Mouse (Mus musculus) large intestine, adult 2 months (tissue): ENCODE data around the gene Pgam2. TPM values are rescaled to one million over a fixed set of nuclear protein-coding genes. Genes with fewer than 3 reads are reported as not detected.

ENCODE experiments used
- DNase-seq: peaks from one replicate; pipeline ENCODE4 v3.0.0-alpha.2; 2012; ENCODE audit warnings: low read depth, low spot score
- whole genome bisulfite sequencing: fragments of 180-500 bp; shearing (Covaris S2); methylation state at CpG from one replicate; pipeline ENCODE4 v1.1.7; 2018; 5-methylcytosine and 5-hydroxymethylcytosine counted together
- polyA plus RNA-seq: library from polyadenylated mRNA; depleted of rRNA; stranded (reverse); fragments of >200 nt; gene quantifications from 2 replicates; pipeline ENCODE4 v1.2.3, GENCODE M21; 2012; rRNA removed

Gene Pgam2
- polyA plus RNA-seq, 1 experiment = 1.3 TPM

DNA sequence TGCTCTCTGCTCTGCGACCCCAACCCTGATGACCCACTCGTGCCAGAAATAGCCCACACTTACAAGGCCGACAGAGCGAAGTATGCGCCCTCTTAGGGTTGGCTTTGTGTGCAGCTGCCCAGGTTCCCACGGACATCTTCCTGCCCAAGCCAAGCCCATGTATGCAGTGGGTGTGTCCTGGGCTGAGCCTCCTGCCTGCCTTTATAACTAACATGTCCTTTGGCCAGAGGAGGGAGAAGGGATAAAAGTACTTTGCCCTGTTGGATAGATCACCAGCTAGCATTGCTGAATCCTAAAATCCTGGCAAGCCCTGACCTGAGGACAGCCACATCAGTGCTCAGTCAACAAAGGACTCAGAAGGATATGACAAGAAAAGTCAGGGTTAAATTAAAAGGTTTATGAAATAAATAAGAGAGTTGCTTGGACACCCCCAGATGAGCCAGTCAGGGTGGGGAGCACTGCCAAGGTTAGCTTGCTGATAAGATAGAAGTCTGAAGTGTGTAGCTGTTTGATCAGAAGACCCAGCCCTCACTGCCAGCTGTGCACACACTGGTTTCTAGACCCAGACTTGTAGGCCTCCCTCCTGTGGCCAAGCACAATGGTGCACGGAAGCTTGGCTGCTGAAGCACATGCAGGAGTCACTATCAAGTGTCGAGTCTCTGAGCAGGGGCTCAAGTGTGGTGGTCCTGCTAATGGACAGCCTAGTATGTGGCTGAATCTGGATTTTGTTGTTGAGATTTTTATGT is 21.2 kb downstream of the Pgam2 start:
- DNase-seq = peak; percentile 75
- 25% methylated on average over 8 of the region's 8 CpGs for WGBS

- DNase-seq = no peak
- WGBS = 90% methylated on average over 6 of the region's 6 CpGs
Observed at GRCm38 (mm10) chr11:5780035-5780499, 23.5 kb downstream of the Pgam2 start.

DNA sequence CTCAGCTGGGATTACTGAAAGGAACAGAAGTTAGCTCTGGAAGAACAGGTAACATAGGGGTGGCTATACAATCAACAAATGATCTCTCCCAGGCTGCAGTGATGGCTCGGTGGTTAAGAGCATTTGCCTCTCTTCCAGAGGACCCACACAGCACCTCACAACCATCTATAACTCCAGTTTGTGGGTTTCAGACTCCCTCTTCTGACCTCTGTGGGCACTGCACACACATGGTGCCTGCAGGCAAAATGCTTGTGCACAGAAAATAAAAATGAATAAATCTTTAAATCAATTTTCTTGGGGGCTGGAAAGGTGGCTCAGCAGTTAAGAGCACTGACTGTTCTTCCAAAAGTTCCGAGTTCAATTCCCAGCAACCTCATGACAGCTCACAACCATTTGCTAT is 25.1 kb downstream of the Pgam2 start:
- no peak for DNase-seq
- 74% methylated on average over 2 of the region's 2 CpGs for WGBS

- WGBS = 82% methylated on average over 6 of the region's 6 CpGs
- no peak for DNase-seq
Observed at GRCm38 (mm10) chr11:5766019-5766418, 37.5 kb downstream of the Pgam2 start.

DNA sequence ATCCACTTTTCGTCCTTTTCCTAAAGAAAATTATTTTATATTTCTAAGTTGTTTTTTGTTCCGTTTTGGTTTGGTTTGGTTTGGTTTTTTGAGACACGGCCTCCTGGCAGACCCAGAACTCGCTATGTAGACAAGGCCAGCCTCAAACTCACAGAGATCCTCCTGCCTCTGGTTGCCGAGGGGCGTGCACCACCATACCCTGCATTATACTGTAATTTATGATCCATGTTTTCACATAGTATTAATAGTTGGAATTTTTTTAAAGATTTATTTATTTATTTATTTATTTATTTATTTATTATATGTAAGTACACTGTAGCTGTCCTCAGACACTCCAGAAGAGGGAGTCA is 40.9 kb downstream of the Pgam2 start:
- 7% methylated on average over 6 of the region's 6 CpGs for WGBS

GRCm38 (mm10) chr11:5761820-5762632 is 41.5 kb downstream of the Pgam2 start, which contains the start of gene Urgcp:
TSS of gene Urgcp (minus strand) at chr11:5762376.
- peak; percentile 89 for DNase-seq
- WGBS = under 1% methylated on average over 68 of the region's 68 CpGs

More for the DNA sequence above, 40.9 kb downstream of the Pgam2 start:
- no peak for DNase-seq

DNA sequence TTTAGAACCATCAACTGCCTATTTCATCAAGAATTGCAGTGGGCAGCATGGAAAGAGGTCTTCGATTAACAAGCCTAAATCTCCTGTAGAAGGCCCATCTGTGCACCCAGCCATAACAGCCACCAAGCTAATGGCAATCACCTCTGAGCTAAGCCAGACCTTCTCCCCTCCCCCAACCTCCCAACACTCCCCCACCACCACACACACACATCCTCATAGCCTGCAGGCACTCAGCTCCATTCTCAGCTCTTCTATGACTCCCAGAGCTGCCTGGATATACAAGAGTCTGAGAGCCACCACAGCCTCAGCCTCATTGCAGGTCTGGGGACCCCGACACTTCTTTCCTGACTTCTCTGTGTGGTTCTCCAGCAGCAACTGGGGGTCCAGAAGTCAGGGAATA is 49.8 kb downstream of the Pgam2 start:
- WGBS = 85% methylated on average over 2 of the region's 2 CpGs

More for the DNA sequence above, 49.8 kb downstream of the Pgam2 start:
- DNase-seq = no peak

Other genes with a start within 250 kb of the Pgam2 start
- gene Ankrd36, start 234.0 kb downstream of the Pgam2 start, polyA plus RNA-seq = not detected in 2 replicates
- gene Mrps24, start 88.1 kb downstream of the Pgam2 start, polyA plus RNA-seq = 150 and 188 TPM in 2 replicates
- gene Urgcp, start 41.4 kb downstream of the Pgam2 start, polyA plus RNA-seq = 26.0 and 34.9 TPM in 2 replicates
- gene Dbnl, start 15.2 kb downstream of the Pgam2 start, polyA plus RNA-seq = 122 and 136 TPM in 2 replicates
- 30.8 and 41.7 TPM in 2 replicates for gene Polm, start 34.3 kb upstream of the Pgam2 start, polyA plus RNA-seq
- 16.2 and 22.5 TPM in 2 replicates for gene Aebp1, start 58.2 kb upstream of the Pgam2 start, polyA plus RNA-seq
- gene Pold2, start 74.6 kb upstream of the Pgam2 start, polyA plus RNA-seq = 153 and 179 TPM in 2 replicates
- gene Myl7, start 95.0 kb upstream of the Pgam2 start, polyA plus RNA-seq = 17.3 and 23.4 TPM in 2 replicates
- 0.42 and 0.66 TPM in 2 replicates for gene Gck, start 146.3 kb upstream of the Pgam2 start, polyA plus RNA-seq
- gene Ykt6, start 152.0 kb upstream of the Pgam2 start, polyA plus RNA-seq = 85.2 and 96.1 TPM in 2 replicates